Comparison of ENCODE assay signal across 8 mouse cellular contexts in the genomic region with DNA sequence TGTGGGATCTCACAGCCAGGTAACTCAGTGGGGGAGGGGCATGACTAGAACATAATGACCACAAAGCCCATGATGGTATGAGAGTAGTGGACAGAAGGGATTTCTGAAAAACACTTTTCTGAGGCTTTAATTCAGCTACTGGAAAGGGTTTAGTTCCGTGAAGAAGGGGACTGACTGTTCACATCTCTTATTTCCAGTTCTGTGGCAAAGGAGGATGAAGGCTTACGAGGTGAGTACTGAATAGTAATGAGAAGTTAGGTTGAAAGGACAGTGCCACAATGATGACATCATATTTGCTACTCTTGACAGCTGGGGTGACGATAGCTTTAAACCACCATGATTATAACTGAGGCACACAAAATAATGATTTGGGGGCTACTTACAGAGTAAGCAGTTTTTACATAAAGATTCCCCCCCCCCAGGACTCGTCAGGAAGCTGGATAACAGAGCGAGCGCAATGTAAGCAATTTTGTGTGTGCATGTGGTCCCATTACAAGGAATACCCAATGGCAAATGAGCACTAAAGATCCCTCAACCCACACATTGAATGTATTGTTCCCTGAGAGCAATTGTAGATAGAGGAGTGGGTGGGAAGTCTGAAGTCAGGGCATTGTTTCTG. TPM values are rescaled to one million over a fixed set of nuclear protein-coding genes. Genes with fewer than 3 reads are reported as not detected.
DNase-seq lines count a peak whose midpoint lies in the region; ATAC-seq and TF ChIP-seq lines count a peak whose summit lies in the region.

No protein-coding gene starts in this region.

- no peak for DNase-seq in cerebellum, postnatal 36 days
- DNase-seq in embryonic facial prominence, embryonic 11.5 days (ENCODE audit: low spot score): peak; percentile 46
- peak; percentile 63 for DNase-seq in induced T-regulatory cell, adult 2 months (ENCODE audit: low read depth)
- DNase-seq in lung, postnatal 10 days: peak; percentile 22
- DNase-seq in testis, postnatal 14 days (ENCODE audit: low spot score): peak; percentile 24
- DNase-seq in layer of hippocampus, adult 9-10 months (ENCODE audit: low spot score): no peak

- under 1% methylated on average over 6 of the region's 6 CpGs for WGBS in embryonic facial prominence, embryonic 11.5 days

- peak overlapping the region; percentile 96 for H3K27ac ChIP-seq in ES-Bruce4 (ENCODE audit: insufficient read depth, low read length)
- peak overlapping the region; percentile 84 for H3K27ac ChIP-seq in embryonic facial prominence, embryonic 11.5 days (replicated peaks; ENCODE audit: low read depth, low read length)

- ATAC-seq in cerebellum, adult (ENCODE audit: insufficient number of reproducible peaks, low FRiP score, low TSS enrichment): 0 out of 2 replicates have a peak, but pooled peaks have one; percentile 6
- no peak for ATAC-seq in embryonic facial prominence, embryonic 11.5 days (replicated peaks; ENCODE audit: insufficient number of reproducible peaks, low FRiP score, low TSS enrichment, low read depth)

- H3K36me3 ChIP-seq in ES-Bruce4 (ENCODE audit: control insufficient read depth, insufficient read depth, low read length, poor library complexity, severe bottlenecking): peaks cover 59% of the 10 kb centered on the region
- H3K36me3 ChIP-seq in embryonic facial prominence, embryonic 11.5 days (replicated peaks; ENCODE audit: control insufficient read depth, insufficient read depth, low read depth, low read length): peaks cover 5% of the 10 kb centered on the region

- H3K4me1 ChIP-seq in ES-Bruce4 (ENCODE audit: control insufficient read depth, insufficient read depth, low read length): no peaks in the 10 kb centered on the region
- no peaks in the 10 kb centered on the region for H3K4me1 ChIP-seq in embryonic facial prominence, embryonic 11.5 days (ENCODE audit: control insufficient read depth, insufficient read depth, low read length)

- H3K27me3 ChIP-seq in ES-Bruce4 (ENCODE audit: control insufficient read depth, insufficient read depth, low read length, poor library complexity, severe bottlenecking): no peaks in the 10 kb centered on the region
- no peaks in the 10 kb centered on the region for H3K27me3 ChIP-seq in embryonic facial prominence, embryonic 11.5 days (ENCODE audit: control insufficient read depth, insufficient read depth, low read length)

- peak overlapping the region; percentile 89 for H3K4me3 ChIP-seq in ES-Bruce4 (ENCODE audit: low read depth, low read length)
- peak overlapping the region; percentile 84 for H3K4me3 ChIP-seq in embryonic facial prominence, embryonic 11.5 days (ENCODE audit: low read depth, low read length)

- TF ChIP-seq POLR2A in ES-Bruce4 (IDR thresholded peaks at IDR 0.05; ENCODE audit: insufficient read depth, low read length): no peak

- TF ChIP-seq CTCF in ES-Bruce4 (IDR thresholded peaks at IDR 0.05; ENCODE audit: low read depth, low read length): no peak

- peaks cover 2% of the 10 kb centered on the region; the same call in 1 of the 2 replicates for H3K9me3 ChIP-seq in ES-Bruce4 (replicated peaks; ENCODE audit: control insufficient read depth, insufficient read depth, low read length, poor library complexity, severe bottlenecking)
- no peaks in the 10 kb centered on the region for H3K9me3 ChIP-seq in embryonic facial prominence, embryonic 11.5 days (replicated peaks; ENCODE audit: control insufficient read depth, low read length)

- no peak for TF ChIP-seq EP300 in ES-Bruce4 (IDR thresholded peaks at IDR 0.05; ENCODE audit: insufficient read depth, low read depth, low read length)

- peak overlapping the region; percentile 66 for H3K4me2 ChIP-seq in embryonic facial prominence, embryonic 11.5 days (ENCODE audit: low read depth, low read length)

- H3K9ac ChIP-seq in ES-Bruce4 (ENCODE audit: low read depth, poor library complexity, severe bottlenecking): peak overlapping the region; percentile 88
- peak overlapping the region; percentile 91 for H3K9ac ChIP-seq in embryonic facial prominence, embryonic 11.5 days (replicated peaks; ENCODE audit: low read length)

RNA-seq across cellular contexts. Expression of a gene that starts 1.2 kb away (rescaled TPM):
- polyA plus RNA-seq in ES-Bruce4 (2011; ENCODE audit: insufficient read depth, insufficient read length, low read depth, missing spikeins): 13.8 and 15.5 TPM in 2 replicates
- polyA plus RNA-seq in embryonic facial prominence, embryonic 11.5 days (2014; fragmentation: Nextera tagmentation; extraction: Ambion mirVana): 8.3 and 10.7 TPM in 2 replicates

RNA-seq across cellular contexts. Expression of a gene that starts 34.6 kb away (rescaled TPM):
- polyA plus RNA-seq in ES-Bruce4 (2011; ENCODE audit: insufficient read depth, insufficient read length, low read depth, missing spikeins): 45.4 and 46.1 TPM in 2 replicates
- polyA plus RNA-seq in embryonic facial prominence, embryonic 11.5 days (2014; fragmentation: Nextera tagmentation; extraction: Ambion mirVana): 48.7 and 53.9 TPM in 2 replicates

RNA-seq across cellular contexts. Expression of a gene that starts 34.6 kb away (rescaled TPM):
- 16.2 and 16.4 TPM in 2 replicates for polyA plus RNA-seq in ES-Bruce4 (2011; ENCODE audit: insufficient read depth, insufficient read length, low read depth, missing spikeins)
- 43.3 and 46.8 TPM in 2 replicates for polyA plus RNA-seq in embryonic facial prominence, embryonic 11.5 days (2014; fragmentation: Nextera tagmentation; extraction: Ambion mirVana)

RNA-seq across cellular contexts. Expression of a gene that starts 57.5 kb away (rescaled TPM):
- 0.75 and 1.1 TPM in 2 replicates for polyA plus RNA-seq in ES-Bruce4 (2011; ENCODE audit: insufficient read depth, insufficient read length, low read depth, missing spikeins)
- polyA plus RNA-seq in embryonic facial prominence, embryonic 11.5 days (2014; fragmentation: Nextera tagmentation; extraction: Ambion mirVana): 1.7 and 1.9 TPM in 2 replicates

Comparison
In these comparisons a context has a peak if more than half of its experiments do, and no peak if none do; other contexts are left out.
1. DNase-seq: peak in embryonic facial prominence, embryonic 11.5 days (single experiment), induced T-regulatory cell, adult 2 months (single experiment), lung, postnatal 10 days (single experiment) and testis, postnatal 14 days (single experiment); none in cerebellum, postnatal 36 days (0 of 2) and layer of hippocampus, adult 9-10 months (single experiment).